Mouse (Mus musculus) skeletal muscle tissue, adult 2 months (tissue): ENCODE data around the gene Cgas.
A peak's percentile ranks its signal among the peaks of the same experiment; 100 is the strongest.

ENCODE experiments used
- DNase-seq: peaks from one replicate; pipeline ENCODE4 v3.0.0-alpha.2; 2012; ENCODE audit warnings: low read depth, low spot score

The Cgas gene

GRCm38 (mm10) chr9:78463337-78463736, 20.3 kb upstream of the Cgas start:
- DNase-seq, result no peak

DNA sequence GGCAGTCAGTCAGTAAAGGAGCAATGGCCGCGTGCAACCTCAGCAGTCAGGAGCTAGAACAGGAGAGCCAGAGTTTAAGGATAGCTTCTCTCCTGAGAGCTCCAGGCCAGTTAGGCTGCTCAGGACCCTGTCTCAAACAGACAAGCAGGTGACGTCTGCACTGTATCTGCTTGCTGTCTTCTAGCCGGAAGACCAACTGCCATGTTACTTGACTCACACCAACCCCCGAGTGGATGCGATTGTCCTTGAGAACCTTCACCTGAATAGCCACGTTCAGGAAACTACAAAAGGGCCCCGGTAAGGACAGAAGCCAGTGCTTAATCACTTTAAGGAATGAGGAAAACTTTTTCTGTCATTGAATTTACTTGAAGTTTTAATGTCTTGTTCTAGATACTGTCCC, 14.0 kb upstream of the Cgas start:
- no peak for DNase-seq

GRCm38 (mm10) chr9:78451382-78451781, 8.3 kb upstream of the Cgas start:
- DNase-seq, result no peak

GRCm38 (mm10) chr9:78450404-78450803, 7.4 kb upstream of the Cgas start:
- no peak for DNase-seq

GRCm38 (mm10) chr9:78447973-78448873, 5.2 kb upstream of the Cgas start, which contains the start of the genes Mto1 and Gm17324:
Gene Mto1 (plus strand): TSS chr9:78448208.
Gene Gm17324 (minus strand): TSS chr9:78448786.
- DNase-seq, result peak; percentile 93

DNA sequence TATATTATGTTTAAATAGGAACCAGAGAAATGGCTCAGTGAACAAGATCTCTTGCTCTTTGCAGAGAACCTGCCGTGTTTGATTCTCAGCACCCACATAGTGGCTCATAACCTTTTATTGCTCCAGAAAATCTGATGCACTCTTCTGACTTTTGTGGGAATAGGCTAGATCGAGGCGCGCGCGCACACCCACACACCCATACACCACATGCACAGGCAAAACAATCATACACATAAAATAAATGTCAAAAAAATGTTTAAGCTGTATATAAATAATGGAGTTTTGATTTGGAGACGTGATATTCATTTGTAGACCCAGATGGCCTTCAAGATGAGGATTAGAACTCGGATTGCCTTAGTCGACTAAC, 4.6 kb upstream of the Cgas start:
- DNase-seq, result no peak

- no peak for DNase-seq
Measured at GRCm38 (mm10) chr9:78442237-78442578, 829 bp downstream of the Cgas start.

- DNase-seq, result no peak
Measured at GRCm38 (mm10) chr9:78439426-78439825, 3.6 kb downstream of the Cgas start.

- no peak for DNase-seq
Measured at GRCm38 (mm10) chr9:78432471-78432870, 10.6 kb downstream of the Cgas start.

DNA sequence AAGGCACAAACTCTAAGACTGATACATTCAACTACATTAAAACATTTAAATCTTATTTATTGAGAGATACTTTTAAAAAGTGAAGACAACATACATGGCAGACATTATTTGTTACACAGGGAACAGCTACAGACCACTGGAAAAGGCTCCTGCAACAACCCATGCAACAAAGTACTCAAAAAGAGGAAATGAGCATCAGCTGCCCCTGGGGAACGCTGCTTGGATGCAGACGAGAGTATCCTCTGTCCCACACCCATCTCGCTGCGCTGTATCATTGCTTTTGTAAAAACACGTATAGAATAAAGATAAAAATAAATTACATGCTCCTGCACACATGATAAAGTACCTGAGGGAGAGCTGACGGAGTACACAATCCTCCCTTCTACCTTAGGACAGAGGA, 12.6 kb downstream of the Cgas start:
- no peak for DNase-seq

- DNase-seq, result no peak
Measured at GRCm38 (mm10) chr9:78429551-78429950, 13.5 kb downstream of the Cgas start.

- DNase-seq, result no peak
Measured at GRCm38 (mm10) chr9:78428870-78429432, 14.1 kb downstream of the Cgas start.

GRCm38 (mm10) chr9:78428185-78428584, 14.9 kb downstream of the Cgas start:
- no peak for DNase-seq

DNA sequence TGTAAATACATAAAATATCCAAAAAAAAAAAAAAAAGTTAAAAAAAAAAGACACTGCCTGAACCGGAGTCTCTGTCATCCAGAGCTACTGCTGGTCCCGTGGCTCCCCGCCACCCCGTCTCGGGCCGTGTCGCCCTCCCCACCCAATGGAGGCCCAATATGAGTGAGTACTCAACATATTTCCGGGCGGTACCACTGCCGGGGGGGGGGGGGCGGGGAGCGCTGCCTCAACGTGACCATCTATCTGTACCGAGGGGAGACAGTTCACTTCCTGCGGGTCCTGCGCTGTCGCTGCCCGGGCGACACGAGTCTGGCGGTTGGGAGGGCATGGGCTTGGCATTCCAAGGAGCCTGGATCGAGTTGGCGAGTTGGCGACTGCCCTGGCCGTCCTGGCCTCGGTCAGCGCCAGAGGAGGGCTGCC, 15.7 kb downstream of the Cgas start:
- no peak for DNase-seq

GRCm38 (mm10) chr9:78401596-78401995, 41.4 kb downstream of the Cgas start:
- no peak for DNase-seq

DNA sequence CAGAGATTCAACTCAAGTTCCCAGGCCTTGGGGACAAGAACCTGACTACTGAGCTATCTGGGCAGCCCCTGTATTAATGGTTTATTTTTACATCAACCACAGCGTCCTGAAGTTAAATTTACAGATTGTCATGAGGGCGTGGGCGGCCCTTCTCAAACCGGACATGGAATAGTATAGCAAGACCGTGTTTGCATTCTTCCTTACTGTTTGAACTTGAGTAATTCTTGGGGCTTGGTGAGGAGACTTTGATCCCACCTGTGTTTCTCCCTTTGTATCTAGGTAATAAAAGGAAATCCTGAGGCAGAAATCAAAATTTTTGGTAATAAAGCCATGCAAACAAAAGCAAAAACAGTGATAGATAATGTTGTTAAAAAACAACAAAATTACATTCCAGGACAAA, 42.5 kb downstream of the Cgas start:
- DNase-seq, result no peak

DNA sequence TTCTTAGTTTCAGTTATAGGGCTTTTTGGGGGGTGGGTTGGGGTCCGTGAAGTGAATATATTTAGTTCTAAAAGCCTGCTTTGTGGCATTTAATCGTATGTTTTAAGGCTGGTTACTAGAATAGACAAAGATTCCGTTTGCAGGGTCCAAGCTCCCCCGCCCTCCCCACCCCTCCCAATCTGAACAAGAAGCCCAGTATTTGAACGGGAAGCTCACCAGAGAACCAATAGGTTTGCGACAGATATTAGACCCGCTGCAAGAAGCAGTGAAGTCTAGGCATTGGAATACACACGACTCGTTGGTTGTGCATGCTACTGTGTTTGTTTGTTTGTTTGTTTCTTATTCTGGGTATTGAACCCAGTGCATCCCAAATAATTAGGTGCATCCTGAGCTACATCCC, 46.5 kb downstream of the Cgas start:
- no peak for DNase-seq

GRCm38 (mm10) chr9:78395630-78396351, 47.2 kb downstream of the Cgas start, which contains the start of gene Ddx43:
Gene Ddx43 (plus strand): TSS chr9:78395777.
- DNase-seq, result no peak

DNA sequence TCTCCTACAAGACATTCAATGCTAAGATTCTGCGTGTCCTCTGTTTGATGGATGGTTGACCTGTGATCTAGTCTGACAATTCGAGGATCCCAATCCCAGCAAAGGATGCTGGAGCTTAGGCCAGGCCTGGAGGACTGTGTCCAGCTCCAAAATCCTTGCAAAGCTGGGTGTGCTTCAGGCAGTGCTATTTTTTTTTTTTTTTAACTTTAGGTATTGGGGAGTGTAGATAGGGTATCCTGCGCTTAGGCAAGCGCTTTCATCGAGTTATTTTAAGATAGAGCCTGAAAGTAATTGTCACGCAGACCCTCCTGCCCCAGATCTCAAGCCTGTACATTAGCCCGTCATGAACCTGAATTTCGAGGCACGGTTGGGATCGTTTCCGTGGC, 47.8 kb downstream of the Cgas start:
- no peak for DNase-seq

GRCm38 (mm10) chr9:78394602-78395001, 48.4 kb downstream of the Cgas start:
- DNase-seq, result no peak

GRCm38 (mm10) chr9:78393741-78394140, 49.3 kb downstream of the Cgas start:
- DNase-seq, result no peak

- DNase-seq, result no peak
Measured at GRCm38 (mm10) chr9:78389981-78390380, 53.1 kb downstream of the Cgas start.

GRCm38 (mm10) chr9:78386947-78387346, 56.1 kb downstream of the Cgas start:
- no peak for DNase-seq
